Mouse (Mus musculus): ENCODE results near the gene Lca5l.

The Lca5l gene

DNA sequence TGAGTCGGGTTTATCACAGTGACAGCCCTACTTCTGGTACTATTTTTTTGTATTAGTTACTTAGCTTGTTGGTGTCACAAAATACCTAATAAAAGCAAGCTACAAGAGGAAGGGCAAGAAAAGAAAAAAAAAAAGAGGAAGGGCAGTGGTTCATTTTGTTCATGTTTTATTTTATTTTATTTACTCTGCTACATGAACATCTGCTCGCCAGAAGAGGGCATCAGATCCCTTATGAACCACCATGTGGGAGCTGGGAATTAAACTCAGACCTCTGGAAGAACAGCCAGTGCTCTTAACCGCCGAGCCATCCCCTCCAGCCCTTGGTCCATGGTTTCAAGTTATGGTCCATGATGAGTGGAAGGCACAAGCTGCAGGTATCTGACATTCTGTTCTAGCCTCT, 77.3 kb downstream of the Lca5l start:
- DNase-seq (ENCODE audit: low spot score) = no peak

DNA sequence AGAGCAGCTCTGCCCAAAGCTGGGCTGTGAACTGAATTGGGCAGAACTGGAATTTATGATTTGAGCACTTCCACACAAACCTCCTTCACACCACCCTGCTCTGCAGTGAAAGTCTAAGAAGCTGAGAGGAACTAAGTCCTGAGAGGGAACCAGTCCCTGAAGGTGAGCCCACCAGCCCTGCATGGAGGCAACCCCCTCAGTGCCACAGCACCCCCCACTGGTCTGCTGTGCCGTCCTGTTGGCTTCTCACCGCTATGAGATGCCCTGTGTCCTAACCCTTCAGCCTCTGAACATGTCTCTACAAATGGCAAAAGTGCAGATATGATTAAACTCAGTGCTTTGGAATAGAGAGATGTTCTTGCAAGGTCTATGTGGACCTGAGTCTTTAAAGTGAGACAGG, 79.3 kb downstream of the Lca5l start:
- DNase-seq (ENCODE audit: low spot score) = no peak

DNA sequence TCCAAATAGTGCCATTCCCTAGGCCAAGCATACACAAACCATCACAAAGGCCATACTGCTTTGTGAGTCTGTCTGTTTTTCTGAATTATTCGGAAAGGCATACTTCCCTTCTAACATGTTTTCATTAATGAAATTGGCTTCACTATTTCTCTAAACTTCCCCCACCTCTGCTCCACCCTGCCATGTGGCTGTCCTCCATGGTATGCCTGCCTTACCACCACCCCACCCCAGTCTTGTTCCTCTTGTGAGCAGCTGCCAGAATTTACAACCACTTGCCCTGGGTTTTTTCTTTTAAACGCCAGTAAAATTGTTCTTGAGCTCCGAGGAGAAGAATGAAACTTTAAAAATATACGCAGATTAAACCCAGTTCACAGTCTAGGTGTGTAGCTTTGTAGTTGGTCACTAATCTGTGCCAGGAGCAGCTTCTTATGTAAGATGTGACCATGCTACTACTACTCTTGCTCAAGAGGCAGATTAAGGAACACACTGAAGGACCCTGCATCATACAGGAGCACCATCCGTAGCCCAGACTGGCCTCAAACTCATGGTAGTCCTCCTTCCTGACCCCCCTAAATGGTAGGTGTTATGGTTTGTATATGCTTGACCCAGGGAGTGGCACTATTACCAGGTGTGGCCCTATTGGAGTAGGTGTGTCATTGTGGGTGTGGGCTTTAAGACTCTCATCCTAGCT, 81.3 kb downstream of the Lca5l start:
- DNase-seq (ENCODE audit: low spot score) = no peak

DNA sequence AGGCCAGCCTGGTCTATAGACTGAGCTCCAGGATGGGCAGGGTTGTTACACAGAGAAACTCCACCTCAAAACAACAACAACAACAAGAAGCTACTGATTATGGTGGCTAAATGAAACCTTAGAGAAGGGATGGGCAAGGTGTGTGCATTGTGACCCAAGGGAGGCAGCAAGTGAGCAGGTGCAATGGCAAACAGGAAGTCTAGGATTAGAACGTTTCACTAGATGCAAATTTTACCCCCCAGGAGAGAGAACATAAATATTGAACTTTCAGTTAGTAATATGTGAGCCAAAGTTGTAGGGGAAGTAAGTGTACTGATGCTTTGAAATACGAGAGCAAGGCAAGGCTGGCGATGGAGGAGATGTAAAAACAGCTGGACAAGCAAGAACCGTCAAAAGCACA, 82.4 kb downstream of the Lca5l start:
- no peak for DNase-seq (ENCODE audit: low spot score)

All from left cerebral cortex, adult 11 months (tissue).